Mouse (Mus musculus) erythroblast, embryonic 14.5 days (primary cell): ENCODE data around the gene Epo.

ENCODE experiments used
- GATA1 ChIP-seq: IDR thresholded peaks from 2 replicates; pipeline ENCODE4 v1.6.1; 2012; ENCODE audit warnings: low read length, inconsistent platforms, mixed read lengths
- TAL1 ChIP-seq: IDR thresholded peaks from 3 replicates; pipeline ENCODE4 v1.6.1; 2012; ENCODE audit warnings: low read length, inconsistent platforms, mixed read lengths

DNA sequence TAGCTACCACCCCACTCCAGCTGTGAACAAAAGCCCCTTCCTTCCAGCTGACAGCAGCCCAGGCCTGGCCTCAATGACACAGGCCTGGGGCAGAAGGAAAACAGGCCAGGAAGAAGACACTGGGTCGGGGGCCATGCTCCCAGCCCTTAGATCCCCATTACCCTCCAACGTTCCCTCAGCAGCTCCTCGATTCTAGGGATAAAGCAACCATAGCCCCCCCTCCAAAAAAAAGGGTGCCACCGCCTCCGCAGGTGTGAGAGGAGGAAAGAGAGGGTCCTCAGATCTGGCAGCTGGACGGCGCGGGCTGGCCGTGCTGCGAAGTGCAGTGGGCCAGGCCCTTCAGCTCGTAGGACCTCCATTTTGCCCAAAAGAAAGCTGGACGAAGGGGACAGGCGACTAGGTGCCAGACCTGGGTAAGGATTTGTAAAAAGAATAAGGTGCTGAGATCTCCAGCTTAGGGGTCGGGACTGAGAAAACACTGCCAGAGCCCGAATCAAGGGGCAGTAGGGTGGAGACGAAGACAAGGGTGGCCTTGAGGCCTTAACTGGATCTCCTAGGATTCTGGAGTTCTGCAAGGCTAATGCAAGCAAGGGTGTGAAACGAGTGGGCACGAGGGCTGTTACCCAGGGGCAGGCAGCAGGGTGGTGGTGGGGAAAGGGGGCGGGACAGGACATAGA lies 773 bp downstream of the Epo start:
- no peak for TF ChIP-seq GATA1
- no peak for TF ChIP-seq TAL1
